Mouse (Mus musculus): ENCODE data around the gene Mocs3. TPM values are rescaled to one million over a fixed set of nuclear protein-coding genes. Genes with fewer than 3 reads are reported as not detected.

The Mocs3 gene
- polyA plus RNA-seq, 1 experiment from 2014 or later = 8.5 TPM

DNA sequence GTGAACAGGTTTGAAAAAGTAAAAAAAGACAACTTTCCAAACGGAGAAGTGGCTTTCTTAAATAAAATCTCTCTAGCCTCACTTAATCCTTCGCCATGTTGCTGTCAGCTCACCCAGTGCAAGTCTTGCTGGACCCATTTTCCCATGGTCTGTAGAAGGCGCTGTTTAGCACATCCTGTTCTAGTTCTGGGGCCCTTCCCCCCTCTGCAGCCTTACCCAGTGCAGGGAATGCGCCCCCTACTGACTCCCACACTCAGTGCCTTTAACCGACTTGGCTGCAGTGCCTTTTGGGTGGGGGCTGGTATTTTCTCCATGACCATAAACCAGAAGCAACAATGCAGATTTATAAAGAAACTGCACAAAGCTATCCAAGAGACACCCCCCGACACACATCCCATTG is 25.2 kb upstream of the Mocs3 start:
- Histone ChIP-seq H3K9me3 (ENCODE audit: control insufficient read depth, low read length) (no peaks in the 10 kb centered on the region), H3K36me3 (ENCODE audit: control insufficient read depth, insufficient read depth, low read length) (0 out of 2 replicates have a peak, but pooled peaks cover 8% of the 10 kb centered on the region), H3K27ac (ENCODE audit: low read depth, low read length) (0 out of 2 replicates have a peak overlapping the region, but pooled peaks have one; percentile 99), H3K9ac (ENCODE audit: low read depth, low read length) (peak overlapping the region; percentile 100), H3K4me1 (replicated peaks; ENCODE audit: control insufficient read depth, insufficient read depth, low read length) (peaks cover 5% of the 10 kb centered on the region; the same call in 1 of the 2 replicates), H3K4me3 (ENCODE audit: low read depth, low read length) (peak overlapping the region; percentile 99), H3K27me3 (ENCODE audit: control insufficient read depth, insufficient read depth, low read length) (no peaks in the 10 kb centered on the region), H3K4me2 (replicated peaks; ENCODE audit: low read depth, low read length) (peak overlapping the region; percentile 67)
- 7% methylated on average over 6 of the region's 6 CpGs for WGBS
- DNase-seq (ENCODE audit: low spot score) (peak; percentile 95), ATAC-seq (ENCODE audit: low FRiP score) (peak; percentile 17; the same call in 1 of the 2 replicates)

- Histone ChIP-seq H3K4me1 (replicated peaks; ENCODE audit: control insufficient read depth, insufficient read depth, low read length) (peaks cover 3% of the 10 kb centered on the region; the same call in 1 of the 2 replicates), H3K27me3 (ENCODE audit: control insufficient read depth, insufficient read depth, low read length) (no peaks in the 10 kb centered on the region), H3K4me3 (ENCODE audit: low read depth, low read length) (peak overlapping the region; percentile 99), H3K9me3 (ENCODE audit: control insufficient read depth, low read length) (no peaks in the 10 kb centered on the region), H3K9ac (ENCODE audit: low read depth, low read length) (peak overlapping the region; percentile 100), H3K4me2 (replicated peaks; ENCODE audit: low read depth, low read length) (peak overlapping the region; percentile 67), H3K36me3 (ENCODE audit: control insufficient read depth, insufficient read depth, low read length) (peaks cover 13% of the 10 kb centered on the region; the same call in 1 of the 2 replicates), H3K27ac (ENCODE audit: low read depth, low read length) (peak overlapping the region; percentile 99)
- ATAC-seq (ENCODE audit: low FRiP score) (peak; percentile 1; the same call in 1 of the 2 replicates), DNase-seq (ENCODE audit: low spot score) (peak; percentile 58)
- under 1% methylated on average over 24 of the region's 49 CpGs for WGBS
Observed at GRCm38 (mm10) chr2:168205681-168206631, 24.5 kb upstream of the Mocs3 start.

DNA sequence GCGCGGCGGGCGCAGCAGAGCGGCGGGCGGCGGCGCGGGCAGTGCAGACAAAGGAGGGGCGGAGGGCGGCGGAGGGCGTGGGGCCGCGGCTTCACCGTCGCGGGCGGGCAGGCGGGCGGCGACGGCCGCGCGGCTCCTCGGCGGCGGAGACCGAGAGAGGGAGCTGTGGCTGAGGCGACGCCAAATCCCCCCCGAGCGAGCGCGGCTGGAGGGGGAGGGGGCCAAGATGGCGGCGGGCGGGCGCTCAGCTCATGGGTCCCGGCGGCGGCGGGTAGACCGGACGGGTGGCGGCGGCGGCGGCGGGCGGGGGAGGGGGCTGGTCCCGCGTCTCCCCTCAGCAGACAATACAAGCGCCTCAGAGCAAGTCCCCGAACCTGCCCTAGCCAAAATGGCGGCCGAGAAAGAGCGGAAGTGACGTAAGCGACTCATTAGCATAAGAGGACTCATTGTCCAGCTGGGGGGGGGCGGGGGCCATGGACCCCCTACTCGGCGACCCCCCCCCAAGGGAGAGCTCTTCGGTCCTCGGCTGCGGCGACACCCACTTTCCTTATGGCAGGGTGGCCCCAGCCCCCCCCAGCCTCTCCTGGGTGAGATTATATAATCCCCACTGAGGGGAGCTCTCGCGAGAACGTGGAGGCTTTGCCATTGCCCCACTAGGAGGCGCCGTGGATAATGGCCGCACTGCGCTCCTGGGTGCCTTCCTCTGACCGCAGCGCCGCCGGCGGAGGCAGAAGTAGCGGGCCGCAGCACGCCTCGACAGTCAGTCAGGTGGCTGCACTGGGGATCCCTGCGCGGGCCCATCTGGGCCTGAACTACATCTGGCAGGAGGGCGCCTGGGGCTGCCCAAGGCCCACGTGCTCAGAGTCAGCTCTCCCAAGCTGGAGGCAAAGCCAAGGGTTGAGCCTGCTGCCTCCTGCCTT is 23.4 kb upstream of the Mocs3 start, which contains the start of gene Adnp:
Gene Adnp, minus strand, starts transcription at position 388 of the 920 bp plus-strand sequence.
- WGBS = under 1% methylated on average over 52 of the region's 89 CpGs

DNA sequence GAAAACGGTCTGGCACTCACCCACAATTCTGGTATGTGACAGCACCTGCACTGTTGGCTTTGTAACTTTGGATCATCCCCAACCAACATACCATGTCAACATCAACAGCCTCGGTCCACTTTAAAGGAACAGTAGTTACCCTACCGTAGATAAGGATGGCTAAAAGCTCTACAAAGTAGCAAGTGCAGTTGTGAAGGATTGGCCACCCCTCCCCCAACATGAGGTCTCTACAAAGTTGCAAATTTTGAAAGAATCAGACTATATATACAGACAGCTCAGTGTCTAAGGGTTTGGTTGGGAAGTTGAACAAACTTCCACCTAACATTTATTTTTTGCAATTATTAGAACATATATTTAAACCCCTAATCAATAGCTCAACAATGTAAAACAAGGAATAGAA is 22.5 kb upstream of the Mocs3 start:
- Histone ChIP-seq H3K4me3 (ENCODE audit: low read depth, low read length) (no peak overlapping the region), H3K27me3 (ENCODE audit: control insufficient read depth, insufficient read depth, low read length) (no peaks in the 10 kb centered on the region), H3K9ac (ENCODE audit: low read depth, low read length) (no peak overlapping the region; the same call in 1 of the 2 replicates), H3K36me3 (ENCODE audit: control insufficient read depth, insufficient read depth, low read length) (peaks cover 19% of the 10 kb centered on the region), H3K27ac (ENCODE audit: low read depth, low read length) (peak overlapping the region; percentile 99), H3K9me3 (ENCODE audit: control insufficient read depth, low read length) (no peaks in the 10 kb centered on the region), H3K4me1 (replicated peaks; ENCODE audit: control insufficient read depth, insufficient read depth, low read length) (peaks cover 3% of the 10 kb centered on the region; the same call in 1 of the 2 replicates), H3K4me2 (replicated peaks; ENCODE audit: low read depth, low read length) (no peak overlapping the region)
- 87% methylated on average over 3 of the region's 3 CpGs for WGBS
- DNase-seq (ENCODE audit: low spot score) = no peak
- ATAC-seq (ENCODE audit: low FRiP score) = peak; percentile 10; the same call in 1 of the 2 replicates

More for the DNA sequence above, 23.4 kb upstream of the Mocs3 start, which contains the start of gene Adnp:
- Histone ChIP-seq H3K27ac (ENCODE audit: low read depth, low read length) (peak within 1 kb of the TSS; percentile 99), H3K4me2 (replicated peaks; ENCODE audit: low read depth, low read length) (peak within 1 kb of the TSS; percentile 67), H3K4me1 (replicated peaks; ENCODE audit: control insufficient read depth, insufficient read depth, low read length) (peaks cover 3% of the 10 kb centered on the region; the same call in 1 of the 2 replicates), H3K4me3 (ENCODE audit: low read depth, low read length) (peak within 1 kb of the TSS; percentile 99), H3K9me3 (ENCODE audit: control insufficient read depth, low read length) (no peaks in the 10 kb centered on the region), H3K36me3 (ENCODE audit: control insufficient read depth, insufficient read depth, low read length) (peaks cover 13% of the 10 kb centered on the region; the same call in 1 of the 2 replicates), H3K9ac (ENCODE audit: low read depth, low read length) (peak within 1 kb of the TSS; percentile 100), H3K27me3 (ENCODE audit: control insufficient read depth, insufficient read depth, low read length) (no peaks in the 10 kb centered on the region)
- peak; percentile 92 for ATAC-seq (ENCODE audit: low FRiP score)
- peak; percentile 97 for DNase-seq (ENCODE audit: low spot score)

- DNase-seq (ENCODE audit: low spot score) (no peak), ATAC-seq (ENCODE audit: low FRiP score) (no peak)
- Histone ChIP-seq H3K4me3 (ENCODE audit: low read depth, low read length) (no peak overlapping the region), H3K9me3 (ENCODE audit: control insufficient read depth, low read length) (no peaks in the 10 kb centered on the region), H3K27ac (ENCODE audit: low read depth, low read length) (no peak overlapping the region), H3K4me1 (replicated peaks; ENCODE audit: control insufficient read depth, insufficient read depth, low read length) (no peaks in the 10 kb centered on the region), H3K4me2 (replicated peaks; ENCODE audit: low read depth, low read length) (no peak overlapping the region), H3K9ac (ENCODE audit: low read depth, low read length) (no peak overlapping the region), H3K27me3 (ENCODE audit: control insufficient read depth, insufficient read depth, low read length) (no peaks in the 10 kb centered on the region), H3K36me3 (ENCODE audit: control insufficient read depth, insufficient read depth, low read length) (peaks cover 14% of the 10 kb centered on the region)
- WGBS = 54% methylated on average over 5 of the region's 5 CpGs
Observed at GRCm38 (mm10) chr2:168213788-168214397, 16.5 kb upstream of the Mocs3 start.

GRCm38 (mm10) chr2:168223326-168223725 is 7.1 kb upstream of the Mocs3 start:
- 85% methylated on average over 6 of the region's 6 CpGs for WGBS
- peaks cover 10% of the 10 kb centered on the region; the same call in 1 of the 2 replicates for H3K36me3 ChIP-seq (ENCODE audit: control insufficient read depth, insufficient read depth, low read length)
- no peak overlapping the region for H3K4me2 ChIP-seq (replicated peaks; ENCODE audit: low read depth, low read length)
- no peaks in the 10 kb centered on the region for H3K27me3 ChIP-seq (ENCODE audit: control insufficient read depth, insufficient read depth, low read length)
- H3K9ac ChIP-seq (ENCODE audit: low read depth, low read length) = no peak overlapping the region
- ATAC-seq (ENCODE audit: low FRiP score) (no peak), DNase-seq (ENCODE audit: low spot score) (no peak)
- no peak overlapping the region for H3K27ac ChIP-seq (ENCODE audit: low read depth, low read length)
- H3K4me1 ChIP-seq (replicated peaks; ENCODE audit: control insufficient read depth, insufficient read depth, low read length) = no peaks in the 10 kb centered on the region
- H3K9me3 ChIP-seq (ENCODE audit: control insufficient read depth, low read length) = no peaks in the 10 kb centered on the region
- no peak overlapping the region for H3K4me3 ChIP-seq (ENCODE audit: low read depth, low read length)

DNA sequence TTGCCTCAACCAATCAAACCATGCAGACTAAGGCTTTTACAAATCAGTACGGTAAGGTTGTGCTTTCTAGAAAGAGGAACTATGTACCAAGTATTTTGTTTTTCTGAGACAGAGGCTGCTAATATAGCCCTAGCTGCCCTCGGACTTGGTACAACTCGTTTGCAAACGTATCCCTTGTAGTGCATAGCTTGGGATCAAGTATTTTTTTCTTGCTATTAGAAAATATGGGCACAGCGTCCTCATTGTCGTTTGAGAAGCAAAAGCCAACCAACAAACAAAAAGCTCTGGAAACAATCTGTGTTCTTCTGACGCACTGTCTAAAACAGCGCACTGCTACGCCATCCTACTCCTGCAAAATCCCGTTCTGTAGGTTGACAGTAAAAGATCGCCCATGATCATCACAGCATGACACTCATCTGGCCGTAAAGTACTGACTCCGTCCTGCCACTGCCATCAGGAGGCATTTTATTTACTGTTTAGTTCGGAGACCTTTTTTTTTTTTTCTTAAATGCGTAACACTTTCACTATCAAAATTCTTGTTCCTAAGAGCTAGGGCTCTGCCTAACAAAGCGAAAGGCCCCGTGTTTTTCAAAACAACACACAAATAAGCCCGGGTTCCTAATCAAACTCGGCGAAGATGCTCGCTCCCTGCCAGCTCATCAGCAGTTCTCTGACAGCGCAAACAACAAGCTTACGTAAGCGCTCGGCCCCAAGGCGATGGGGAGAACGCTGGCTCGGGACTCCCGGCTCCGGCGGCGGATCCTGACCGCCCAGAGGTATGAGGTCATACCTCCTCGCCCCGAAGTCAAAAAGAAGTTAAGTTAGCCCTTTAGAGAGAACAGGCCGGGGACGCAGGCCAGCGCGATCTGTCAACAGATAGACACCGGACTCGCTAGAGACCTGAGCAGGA is 1.1 kb upstream of the Mocs3 start:
- Histone ChIP-seq H3K4me3 (ENCODE audit: low read depth, low read length) (peak overlapping the region; percentile 100), H3K4me2 (replicated peaks; ENCODE audit: low read depth, low read length) (peak overlapping the region; percentile 87), H3K9ac (ENCODE audit: low read depth, low read length) (peak overlapping the region; percentile 74), H3K36me3 (ENCODE audit: control insufficient read depth, insufficient read depth, low read length) (no peaks in the 10 kb centered on the region), H3K27ac (ENCODE audit: low read depth, low read length) (no peak overlapping the region), H3K4me1 (replicated peaks; ENCODE audit: control insufficient read depth, insufficient read depth, low read length) (peaks cover 10% of the 10 kb centered on the region; the same call in 1 of the 2 replicates), H3K27me3 (ENCODE audit: control insufficient read depth, insufficient read depth, low read length) (no peaks in the 10 kb centered on the region), H3K9me3 (ENCODE audit: control insufficient read depth, low read length) (no peaks in the 10 kb centered on the region)
- 20% methylated on average over 41 of the region's 41 CpGs for WGBS
- DNase-seq (ENCODE audit: low spot score) (peak; percentile 41), ATAC-seq (ENCODE audit: low FRiP score) (peak; percentile 21; the same call in 1 of the 2 replicates)
